Mouse (Mus musculus) liver, adult 2 months (tissue): Measurements from ENCODE around the gene Rab1b. TPM values are rescaled to one million over a fixed set of nuclear protein-coding genes. Genes with fewer than 3 reads are reported as not detected.

Experiments
- DNase-seq: peaks from one replicate; pipeline ENCODE4 v3.0.0-alpha.2; 2011; ENCODE audit warnings: low read depth, low spot score; ENCODE audit errors: extremely low read depth
- H3K27ac ChIP-seq: fragments of 200-500 bp; replicated peaks from 2 replicates; pipeline ENCODE4 v1.5.1; 2012; ENCODE audit warnings: low read depth, mild to moderate bottlenecking, control low read depth, inconsistent platforms, low read length; ENCODE audit not compliant: insufficient read depth
- H3K27me3 ChIP-seq: fragments of 200-500 bp; 2 replicates; pipeline ENCODE4 v1.6.1; 2012; ENCODE audit warnings: mild to moderate bottlenecking, moderate library complexity, low read length, inconsistent platforms; ENCODE audit not compliant: control insufficient read depth, insufficient read depth
- H3K36me3 ChIP-seq: fragments of 200-500 bp; 2 replicates; pipeline ENCODE4 v1.6.1; 2012; ENCODE audit warnings: low read length, inconsistent platforms; ENCODE audit not compliant: control insufficient read depth, insufficient read depth
- H3K4me1 ChIP-seq: fragments of 200-500 bp; 2 replicates; pipeline ENCODE4 v1.6.1; 2011; ENCODE audit warnings: low read length; ENCODE audit not compliant: control insufficient read depth, insufficient read depth
- H3K4me3 ChIP-seq: fragments of 200-500 bp; 2 replicates; pipeline ENCODE4 v1.5.1; 2011; ENCODE audit warnings: low read depth, mild to moderate bottlenecking, control low read depth, low read length, moderate library complexity; ENCODE audit not compliant: insufficient read depth
- H3K79me2 ChIP-seq: fragments of 200-500 bp; 2 replicates; pipeline ENCODE4 v1.6.1; 2012; ENCODE audit warnings: inconsistent platforms, mild to moderate bottlenecking, low read length, moderate library complexity; ENCODE audit not compliant: control insufficient read depth, insufficient read depth
- H3K9ac ChIP-seq: fragments of 200-500 bp; 2 replicates; pipeline ENCODE4 v1.6.1; 2012; ENCODE audit warnings: low read depth, mild to moderate bottlenecking, control low read depth, inconsistent platforms, low read length
- CTCF ChIP-seq: fragments of 200-500 bp; IDR thresholded peaks from 2 replicates; pipeline ENCODE4 v1.5.1; 2011; ENCODE audit warnings: low read depth, low read length, control low read depth
- POLR2A ChIP-seq: fragments of 200-500 bp; IDR thresholded peaks from 2 replicates; pipeline ENCODE4 v1.6.1; 2011; ENCODE audit warnings: low read length, control low read depth; ENCODE audit not compliant: insufficient read depth; ENCODE audit errors: extremely low read depth
- WGBS: fragments of 180-500 bp; shearing (Covaris S2); methylation state at CpG from one replicate; pipeline ENCODE4 v1.1.7; 2018; 5-methylcytosine and 5-hydroxymethylcytosine counted together
- polyA plus RNA-seq: library from polyadenylated mRNA; depleted of rRNA; stranded (reverse); fragments of >200 nt; gene quantifications from 2 replicates; pipeline ENCODE4 v1.2.3, GENCODE M21; 2012
- total RNA-seq: library from RNA; depleted of rRNA; stranded (reverse); fragments of >200 nt; gene quantifications from 2 replicates; pipeline ENCODE4 v1.2.3, GENCODE M21; 2014

Gene Rab1b
- total and polyA plus RNA-seq, 2 experiments = 82.1 to 165 TPM

GRCm38 (mm10) chr19:5108271-5108575 is 1.4 kb upstream of the Rab1b start:
- TF ChIP-seq POLR2A (no peak), CTCF (peak; percentile 53)
- peaks cover 4% of the 10 kb centered on the region; the same call in 1 of the 2 replicates for H3K36me3 ChIP-seq
- H3K79me2 ChIP-seq = no peaks in the 10 kb centered on the region; the same call in 1 of the 2 replicates
- peak; percentile 32 for DNase-seq
- no peak overlapping the region for H3K27ac ChIP-seq
- no peak overlapping the region for H3K4me3 ChIP-seq
- H3K27me3 ChIP-seq = no peaks in the 10 kb centered on the region
- 36% methylated on average over 5 of the region's 5 CpGs for WGBS
- H3K9ac ChIP-seq = no peak overlapping the region
- H3K4me1 ChIP-seq = peaks cover 3% of the 10 kb centered on the region

- H3K27ac ChIP-seq = no peak overlapping the region
- WGBS = 74% methylated on average over 18 of the region's 18 CpGs
- DNase-seq = no peak
- H3K36me3 ChIP-seq = peaks cover 6% of the 10 kb centered on the region; the same call in 1 of the 2 replicates
- no peaks in the 10 kb centered on the region; the same call in 1 of the 2 replicates for H3K79me2 ChIP-seq
- no peak for TF ChIP-seq POLR2A
- TF ChIP-seq CTCF = no peak
- H3K4me1 ChIP-seq = peaks cover 3% of the 10 kb centered on the region
- no peak overlapping the region for H3K4me3 ChIP-seq
- no peaks in the 10 kb centered on the region for H3K27me3 ChIP-seq
- H3K9ac ChIP-seq = no peak overlapping the region
Observed at GRCm38 (mm10) chr19:5107556-5108270, 841 bp upstream of the Rab1b start.

GRCm38 (mm10) chr19:5106074-5106473 is 798 bp downstream of the Rab1b start:
- Histone ChIP-seq H3K79me2 (no peaks in the 10 kb centered on the region; the same call in 1 of the 2 replicates), H3K4me3 (peak overlapping the region; percentile 99), H3K27ac (peak overlapping the region; percentile 99), H3K36me3 (peaks cover 18% of the 10 kb centered on the region; the same call in 1 of the 2 replicates), H3K4me1 (peaks cover 3% of the 10 kb centered on the region), H3K9ac (peak overlapping the region; percentile 99), H3K27me3 (no peaks in the 10 kb centered on the region)
- peak; percentile 74 for DNase-seq
- TF ChIP-seq POLR2A (peak; percentile 44; the same call in 1 of the 2 replicates), CTCF (no peak)
- 3% methylated on average over 9 of the region's 9 CpGs for WGBS

- WGBS = 11% methylated on average over 42 of the region's 48 CpGs
- no peak for DNase-seq
- Histone ChIP-seq H3K36me3 (peaks cover 14% of the 10 kb centered on the region), H3K9ac (peak within 1 kb of the TSS; percentile 37; the same call in 1 of the 2 replicates), H3K4me1 (peaks cover 1% of the 10 kb centered on the region; the same call in 1 of the 2 replicates), H3K27ac (no peak within 1 kb of the TSS), H3K79me2 (no peaks in the 10 kb centered on the region), H3K27me3 (no peaks in the 10 kb centered on the region), H3K4me3 (no peak within 1 kb of the TSS; the same call in 1 of the 2 replicates)
- TF ChIP-seq CTCF (no peak), POLR2A (no peak)
Observed at GRCm38 (mm10) chr19:5098363-5099143, 8.3 kb downstream of the Rab1b start, which contains the start of gene Cnih2. Gene Cnih2, minus strand, starts transcription at chr19:5098521.

- H3K9ac ChIP-seq = peak overlapping the region; percentile 37; the same call in 1 of the 2 replicates
- no peak for DNase-seq
- no peaks in the 10 kb centered on the region for H3K79me2 ChIP-seq
- no peak overlapping the region; the same call in 1 of the 2 replicates for H3K4me3 ChIP-seq
- 12% methylated on average over 26 of the region's 31 CpGs for WGBS
- H3K27ac ChIP-seq = no peak overlapping the region
- H3K4me1 ChIP-seq = peaks cover 1% of the 10 kb centered on the region; the same call in 1 of the 2 replicates
- TF ChIP-seq CTCF (no peak), POLR2A (no peak)
- H3K27me3 ChIP-seq = no peaks in the 10 kb centered on the region
- peaks cover 12% of the 10 kb centered on the region for H3K36me3 ChIP-seq
Observed at GRCm38 (mm10) chr19:5097521-5098362, 9.1 kb downstream of the Rab1b start.
